Mouse (Mus musculus) heart, embryonic 15.5 days (tissue): ENCODE data around the gene Cmtm4. TPM values are rescaled to one million over a fixed set of nuclear protein-coding genes. Genes with fewer than 3 reads are reported as not detected.
A peak's percentile ranks its signal among the peaks of the same experiment; 100 is the strongest.

Source experiments
- ATAC-seq: fragments of 200-750 bp; cut with Nextera tagmentation; replicated peaks from 2 replicates; pipeline ENCODE4 v1.8.0; 2017; ENCODE audit warnings: low read depth, moderate TSS enrichment; ENCODE audit not compliant: insufficient number of reproducible peaks, insufficient read depth, low FRiP score
- H3K27ac ChIP-seq: fragments of 300-500 bp; sonication (generic); 2 replicates; pipeline ENCODE4 v1.5.1; 2015; ENCODE audit warnings: mild to moderate bottlenecking, inconsistent platforms
- H3K27me3 ChIP-seq: fragments of 300-500 bp; sonication (generic); 2 replicates; pipeline ENCODE4 v1.6.1; 2015; ENCODE audit warnings: inconsistent platforms
- H3K36me3 ChIP-seq: fragments of 300-500 bp; sonication (generic); 2 replicates; pipeline ENCODE4 v1.6.1; 2015; ENCODE audit warnings: mild to moderate bottlenecking, inconsistent platforms
- H3K4me1 ChIP-seq: fragments of 300-500 bp; sonication (generic); replicated peaks from 2 replicates; pipeline ENCODE4 v1.6.1; 2015; ENCODE audit warnings: inconsistent platforms
- H3K4me2 ChIP-seq: fragments of 300-500 bp; sonication (generic); 2 replicates; pipeline ENCODE4 v1.6.1; 2015; ENCODE audit warnings: inconsistent platforms, mild to moderate bottlenecking, moderate library complexity
- H3K4me3 ChIP-seq: fragments of 300-500 bp; sonication (generic); 2 replicates; pipeline ENCODE4 v1.5.1; 2015; ENCODE audit warnings: mild to moderate bottlenecking, inconsistent platforms
- H3K9ac ChIP-seq: fragments of 300-500 bp; sonication (generic); 2 replicates; pipeline ENCODE4 v1.6.1; 2015; ENCODE audit warnings: mild to moderate bottlenecking, inconsistent platforms
- H3K9me3 ChIP-seq: fragments of 300-500 bp; sonication (generic); replicated peaks from 2 replicates; pipeline ENCODE4 v1.6.1; 2016; ENCODE audit warnings: inconsistent platforms
- WGBS: fragments of 180-500 bp; shearing (Covaris S2); methylation state at CpG from one replicate; pipeline ENCODE4 v1.1.7; 2015; ENCODE audit warnings: mixed read lengths; 5-methylcytosine and 5-hydroxymethylcytosine counted together
- polyA plus RNA-seq: library from polyadenylated mRNA; unstranded; fragments of >200 nt; fragmentation: Nextera tagmentation; extraction: Ambion mirVana; gene quantifications from 2 replicates; pipeline ENCODE4 v1.2.1, GENCODE M21; 2015

The Cmtm4 gene
- polyA plus RNA-seq, 1 experiment from 2014 or later: 1.5 TPM

DNA sequence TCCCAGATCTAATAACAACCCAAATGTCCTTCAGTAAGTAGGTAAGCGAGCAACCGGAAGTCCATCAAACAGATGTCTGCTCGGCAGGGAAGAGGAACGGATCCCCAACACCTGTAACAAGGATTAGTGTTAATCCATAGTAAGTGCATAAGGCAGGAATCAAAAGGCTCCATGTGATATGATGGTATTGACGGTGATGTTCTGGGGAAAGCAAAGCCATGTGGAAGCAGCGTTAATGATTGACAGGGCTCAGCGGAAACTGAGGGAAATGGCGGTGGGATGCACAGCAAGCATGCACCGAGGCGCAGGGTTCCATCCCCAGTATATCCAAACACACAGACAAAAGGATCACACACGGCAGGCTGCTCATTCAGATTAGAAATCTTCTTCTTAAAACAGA is 21.3 kb downstream of the Cmtm4 start:
- peaks cover 26% of the 10 kb centered on the region for H3K4me1 ChIP-seq
- H3K9ac ChIP-seq: no peak overlapping the region
- no peaks in the 10 kb centered on the region for H3K27me3 ChIP-seq
- H3K9me3 ChIP-seq: no peaks in the 10 kb centered on the region
- no peak overlapping the region for H3K4me3 ChIP-seq
- peak overlapping the region; percentile 86 for H3K27ac ChIP-seq
- no peak for ATAC-seq
- 72% methylated on average over 11 of the region's 11 CpGs for WGBS
- H3K4me2 ChIP-seq: no peak overlapping the region
- no peaks in the 10 kb centered on the region for H3K36me3 ChIP-seq

DNA sequence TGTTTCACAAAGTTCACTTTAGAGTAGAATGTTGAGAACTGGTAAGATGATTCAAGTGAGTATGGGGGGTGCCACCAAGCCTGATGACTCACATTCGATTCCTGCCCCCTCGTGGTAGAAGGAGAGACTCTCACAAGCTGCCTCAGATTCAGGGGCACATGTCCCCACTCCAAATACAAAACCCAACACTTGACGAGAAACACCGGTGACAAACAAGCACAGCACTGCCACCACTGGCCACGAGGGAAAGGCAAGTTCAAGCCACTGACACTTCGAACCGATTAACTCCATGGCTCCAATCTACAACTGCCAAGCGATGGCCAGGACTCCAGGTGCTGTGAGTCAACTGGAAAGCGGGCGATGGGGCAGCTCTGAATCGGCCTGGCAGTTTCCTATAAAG is 21.8 kb downstream of the Cmtm4 start:
- WGBS: 67% methylated on average over 11 of the region's 11 CpGs
- ATAC-seq: no peak
- no peak overlapping the region for H3K4me3 ChIP-seq
- H3K36me3 ChIP-seq: no peaks in the 10 kb centered on the region
- no peak overlapping the region for H3K9ac ChIP-seq
- no peak overlapping the region for H3K4me2 ChIP-seq
- peaks cover 25% of the 10 kb centered on the region for H3K4me1 ChIP-seq
- H3K9me3 ChIP-seq: no peaks in the 10 kb centered on the region
- peak overlapping the region; percentile 86; the same call in 1 of the 2 replicates for H3K27ac ChIP-seq
- H3K27me3 ChIP-seq: no peaks in the 10 kb centered on the region

DNA sequence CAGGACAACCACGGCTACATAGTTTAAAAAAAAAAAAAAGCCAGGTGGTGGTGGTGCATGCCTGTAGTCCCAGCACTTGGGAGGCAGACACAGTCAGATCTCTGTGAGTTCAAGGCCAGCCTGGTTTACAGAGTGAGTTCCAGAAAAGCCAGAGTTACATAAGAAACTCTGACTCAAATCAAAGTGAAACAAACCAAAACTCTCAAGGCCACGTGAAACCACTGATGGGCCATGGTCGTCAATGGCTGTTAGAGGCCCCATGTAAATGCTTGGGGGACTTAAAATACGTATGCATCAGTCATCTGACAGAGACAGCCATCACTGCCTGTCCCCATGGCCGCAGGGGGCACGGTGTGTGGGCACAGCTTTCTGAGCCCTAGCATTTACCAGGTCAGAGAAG is 24.5 kb downstream of the Cmtm4 start:
- 88% methylated on average over 6 of the region's 6 CpGs for WGBS
- H3K9ac ChIP-seq: no peak overlapping the region
- peaks cover 28% of the 10 kb centered on the region for H3K4me1 ChIP-seq
- H3K9me3 ChIP-seq: no peaks in the 10 kb centered on the region
- no peak overlapping the region for H3K4me3 ChIP-seq
- no peak for ATAC-seq
- H3K4me2 ChIP-seq: no peak overlapping the region
- H3K27me3 ChIP-seq: no peaks in the 10 kb centered on the region
- H3K27ac ChIP-seq: no peak overlapping the region
- no peaks in the 10 kb centered on the region for H3K36me3 ChIP-seq

DNA sequence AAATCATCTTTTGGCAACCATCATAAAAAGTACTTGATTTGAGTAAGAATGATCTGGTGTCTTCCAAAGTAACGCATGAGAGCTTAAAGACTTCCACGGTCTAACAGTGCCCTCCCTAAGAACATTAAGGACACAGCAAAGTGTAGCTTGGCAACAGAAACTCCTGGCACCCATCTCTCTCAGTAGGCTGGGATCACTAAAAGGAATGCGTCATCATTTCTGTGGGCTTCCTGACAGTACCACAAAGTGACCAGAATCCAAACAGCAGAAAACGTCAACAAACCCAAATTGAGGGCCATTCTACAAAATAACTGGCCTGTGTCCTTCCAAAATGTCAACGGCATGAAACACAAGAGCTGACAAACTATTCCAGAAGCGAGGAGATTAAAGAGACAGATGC is 25.5 kb downstream of the Cmtm4 start:
- Histone ChIP-seq H3K9ac (no peak overlapping the region), H3K9me3 (no peaks in the 10 kb centered on the region), H3K36me3 (no peaks in the 10 kb centered on the region), H3K27ac (no peak overlapping the region), H3K27me3 (no peaks in the 10 kb centered on the region), H3K4me1 (peaks cover 17% of the 10 kb centered on the region), H3K4me3 (no peak overlapping the region), H3K4me2 (no peak overlapping the region)
- no peak for ATAC-seq
- WGBS: 69% methylated on average over 6 of the region's 6 CpGs

DNA sequence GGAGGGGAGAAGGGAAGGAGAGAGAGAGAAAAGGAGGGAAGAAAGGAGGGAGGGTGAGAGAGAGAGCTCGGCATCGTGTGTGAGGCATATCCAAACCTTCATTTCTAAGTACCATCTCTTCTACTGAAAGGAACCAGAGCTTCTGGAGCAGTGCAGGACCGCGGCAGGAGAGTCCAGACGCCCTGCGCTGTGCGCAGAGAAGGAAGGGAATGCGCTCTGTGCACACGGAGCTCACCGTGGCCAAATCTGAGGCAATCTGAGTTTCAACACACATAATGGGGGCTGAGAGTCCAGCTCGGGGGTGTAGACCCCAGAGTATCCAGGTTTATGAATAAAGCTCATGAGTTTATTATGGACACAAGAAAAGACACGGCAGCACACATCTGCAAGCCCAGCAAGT is 26.0 kb downstream of the Cmtm4 start:
- Histone ChIP-seq H3K4me2 (no peak overlapping the region), H3K4me3 (no peak overlapping the region), H3K9me3 (no peaks in the 10 kb centered on the region), H3K9ac (no peak overlapping the region), H3K4me1 (peaks cover 13% of the 10 kb centered on the region), H3K27me3 (no peaks in the 10 kb centered on the region), H3K27ac (no peak overlapping the region), H3K36me3 (no peaks in the 10 kb centered on the region)
- ATAC-seq: no peak
- 71% methylated on average over 12 of the region's 12 CpGs for WGBS

DNA sequence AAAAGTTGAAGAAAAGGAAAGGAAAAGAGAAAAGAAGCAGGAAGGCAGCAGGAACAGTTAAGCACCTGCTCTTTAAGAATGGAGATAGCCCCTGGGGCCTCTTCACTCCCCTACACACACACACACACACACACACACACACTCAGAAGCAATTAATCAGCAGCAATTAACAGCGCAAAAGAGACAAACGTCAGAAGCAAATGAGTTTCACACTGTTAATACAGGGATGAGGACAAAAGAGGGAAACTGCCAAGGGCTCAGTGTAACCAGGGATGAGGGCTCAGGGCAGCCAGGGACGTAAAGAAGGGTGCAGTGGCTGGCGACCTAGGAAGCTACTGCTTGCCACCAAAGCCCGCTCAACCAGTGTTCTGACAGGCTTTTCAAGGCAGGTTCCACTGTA is 28.2 kb downstream of the Cmtm4 start:
- Histone ChIP-seq H3K27me3 (no peaks in the 10 kb centered on the region), H3K4me1 (peaks cover 3% of the 10 kb centered on the region; the same call in 1 of the 2 replicates), H3K4me3 (no peak overlapping the region), H3K27ac (no peak overlapping the region), H3K9ac (no peak overlapping the region), H3K4me2 (no peak overlapping the region), H3K36me3 (no peaks in the 10 kb centered on the region), H3K9me3 (no peaks in the 10 kb centered on the region)
- no peak for ATAC-seq
- 70% methylated on average over 5 of the region's 5 CpGs for WGBS

DNA sequence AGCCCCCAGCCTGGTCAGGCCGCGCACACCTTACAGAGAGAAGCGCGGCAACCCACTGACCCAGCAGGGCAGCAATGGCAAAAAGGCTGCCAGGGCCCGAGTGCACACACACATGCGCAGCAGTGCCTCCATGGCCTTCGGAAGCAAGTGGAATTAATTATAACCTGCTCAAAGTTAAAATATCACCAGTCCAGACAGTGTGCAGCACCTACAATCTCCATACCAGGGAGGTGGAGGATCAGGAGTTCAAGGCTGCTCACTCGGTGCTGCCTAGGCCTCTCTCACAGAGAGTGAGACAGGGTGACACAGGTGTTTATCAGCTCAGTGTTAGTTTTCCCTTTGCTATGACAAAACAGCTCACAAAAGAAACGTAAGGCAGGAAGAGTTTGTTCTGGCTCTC is 29.9 kb downstream of the Cmtm4 start:
- Histone ChIP-seq H3K4me2 (no peak overlapping the region), H3K27ac (no peak overlapping the region), H3K27me3 (no peaks in the 10 kb centered on the region), H3K9me3 (no peaks in the 10 kb centered on the region), H3K4me3 (no peak overlapping the region), H3K36me3 (no peaks in the 10 kb centered on the region), H3K9ac (no peak overlapping the region), H3K4me1 (peaks cover 3% of the 10 kb centered on the region; the same call in 1 of the 2 replicates)
- 90% methylated on average over 9 of the region's 9 CpGs for WGBS
- no peak for ATAC-seq

DNA sequence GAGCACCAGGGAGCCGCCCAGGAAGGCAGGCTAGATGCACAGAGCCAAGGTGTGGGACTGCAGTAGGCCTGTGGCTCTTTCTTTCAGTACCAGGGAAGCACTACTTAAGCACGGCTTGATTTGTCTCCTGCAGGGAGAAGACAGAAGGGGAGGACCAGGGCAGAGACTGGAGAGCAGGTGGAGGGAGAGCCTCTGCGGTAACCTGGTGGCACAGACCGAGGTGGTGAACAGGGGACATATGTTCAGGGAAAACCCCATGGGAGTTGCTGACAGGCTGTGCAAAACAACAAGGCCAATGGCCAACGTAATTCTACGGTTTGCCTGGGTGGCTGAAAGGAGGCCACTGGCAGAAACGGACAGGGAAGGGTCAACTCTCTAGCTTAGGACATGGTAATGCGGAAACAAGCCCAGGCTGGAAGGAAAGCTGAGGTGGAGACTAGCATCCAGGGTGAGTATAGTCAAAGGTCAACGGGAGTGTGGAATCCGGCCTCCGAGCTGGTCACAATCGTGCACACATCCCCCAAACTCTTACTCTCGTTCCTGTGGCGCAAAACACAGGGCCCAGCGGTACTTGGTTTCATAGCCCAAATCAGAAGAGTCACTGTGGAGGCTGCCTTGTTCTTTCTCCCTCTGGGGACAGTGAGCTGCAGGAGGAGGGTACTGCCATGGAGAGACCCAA is 35.7 kb downstream of the Cmtm4 start:
- Histone ChIP-seq H3K4me1 (peaks cover 18% of the 10 kb centered on the region), H3K9ac (no peak overlapping the region), H3K27ac (no peak overlapping the region), H3K4me3 (no peak overlapping the region), H3K27me3 (no peaks in the 10 kb centered on the region), H3K36me3 (peaks cover 3% of the 10 kb centered on the region; the same call in 1 of the 2 replicates), H3K9me3 (no peaks in the 10 kb centered on the region), H3K4me2 (no peak overlapping the region)
- 75% methylated on average over 15 of the region's 15 CpGs for WGBS
- no peak for ATAC-seq

DNA sequence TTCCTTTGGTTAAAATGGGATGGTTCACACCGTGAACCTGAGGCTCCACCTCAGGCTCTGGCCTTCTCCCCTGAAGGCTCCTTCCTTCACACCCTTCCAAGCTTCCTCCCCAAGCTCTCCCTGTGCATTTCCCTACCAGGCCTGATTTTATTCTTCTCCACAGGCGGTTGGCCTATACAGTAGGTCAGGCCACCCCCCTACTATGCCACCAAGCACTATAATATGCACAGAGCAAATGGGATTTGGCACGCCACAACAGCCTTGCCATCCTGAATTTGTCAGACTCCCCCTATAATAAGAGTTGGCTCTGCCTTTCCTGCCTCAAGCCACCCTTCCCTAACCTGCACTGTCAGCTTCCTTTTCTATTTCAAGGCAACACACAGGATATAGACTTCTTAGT is 37.0 kb downstream of the Cmtm4 start:
- H3K4me1 ChIP-seq: peaks cover 18% of the 10 kb centered on the region
- no peak overlapping the region for H3K4me3 ChIP-seq
- peaks cover 9% of the 10 kb centered on the region; the same call in 1 of the 2 replicates for H3K36me3 ChIP-seq
- no peak overlapping the region for H3K4me2 ChIP-seq
- ATAC-seq: no peak
- no peaks in the 10 kb centered on the region for H3K9me3 ChIP-seq
- WGBS: 77% methylated on average over 3 of the region's 3 CpGs
- no peak overlapping the region for H3K9ac ChIP-seq
- no peak overlapping the region for H3K27ac ChIP-seq
- no peaks in the 10 kb centered on the region for H3K27me3 ChIP-seq

DNA sequence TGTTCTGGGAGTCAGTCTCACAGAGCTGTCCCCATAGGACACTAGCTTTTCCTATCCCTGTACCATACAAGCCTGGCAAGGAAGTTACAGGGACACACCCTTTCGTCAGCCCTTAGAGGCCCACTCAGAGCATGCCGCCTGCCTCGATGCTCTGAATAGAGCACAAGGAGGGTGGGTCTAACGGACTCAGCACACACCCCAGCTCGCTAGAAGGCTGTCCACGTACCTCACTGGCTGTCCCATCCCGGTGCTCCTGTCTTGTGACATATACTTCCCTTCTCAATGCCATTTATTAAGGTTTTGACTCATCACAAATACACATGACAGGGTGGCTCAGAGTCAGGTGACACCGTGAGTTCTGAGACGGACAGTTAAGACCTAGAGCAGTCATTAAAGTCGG is 41.1 kb downstream of the Cmtm4 start:
- Histone ChIP-seq H3K4me2 (no peak overlapping the region), H3K4me3 (no peak overlapping the region), H3K36me3 (peaks cover 12% of the 10 kb centered on the region; the same call in 1 of the 2 replicates), H3K27ac (no peak overlapping the region), H3K4me1 (peaks cover 9% of the 10 kb centered on the region), H3K27me3 (no peaks in the 10 kb centered on the region), H3K9ac (no peak overlapping the region), H3K9me3 (no peaks in the 10 kb centered on the region)
- ATAC-seq: no peak
- WGBS: 88% methylated on average over 10 of the region's 10 CpGs

DNA sequence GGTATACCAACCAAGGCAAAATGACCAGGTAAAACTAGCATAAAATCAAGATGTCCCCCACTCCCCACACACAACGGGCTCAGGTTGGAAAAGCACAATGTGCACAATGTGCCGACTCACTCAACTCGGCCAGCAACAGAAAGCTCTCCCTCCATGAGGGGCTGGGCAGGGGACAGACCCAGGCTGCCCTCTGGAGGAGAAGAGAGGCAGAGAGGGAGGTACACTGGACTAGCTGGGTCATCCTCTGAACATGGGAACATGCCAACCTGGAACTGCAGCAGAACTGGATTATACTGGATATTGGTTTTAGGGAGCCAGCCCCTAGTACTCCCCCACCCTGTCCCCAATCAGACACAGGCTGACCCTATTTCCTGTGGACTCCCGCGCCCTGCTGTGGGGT is 42.4 kb downstream of the Cmtm4 start:
- no peak; the same call in 1 of the 2 replicates for ATAC-seq
- WGBS: 54% methylated on average over 5 of the region's 5 CpGs
- Histone ChIP-seq H3K9ac (no peak overlapping the region), H3K27ac (no peak overlapping the region), H3K36me3 (peaks cover 12% of the 10 kb centered on the region; the same call in 1 of the 2 replicates), H3K4me1 (peaks cover 16% of the 10 kb centered on the region), H3K4me3 (no peak overlapping the region), H3K4me2 (no peak overlapping the region), H3K27me3 (no peaks in the 10 kb centered on the region), H3K9me3 (no peaks in the 10 kb centered on the region)

DNA sequence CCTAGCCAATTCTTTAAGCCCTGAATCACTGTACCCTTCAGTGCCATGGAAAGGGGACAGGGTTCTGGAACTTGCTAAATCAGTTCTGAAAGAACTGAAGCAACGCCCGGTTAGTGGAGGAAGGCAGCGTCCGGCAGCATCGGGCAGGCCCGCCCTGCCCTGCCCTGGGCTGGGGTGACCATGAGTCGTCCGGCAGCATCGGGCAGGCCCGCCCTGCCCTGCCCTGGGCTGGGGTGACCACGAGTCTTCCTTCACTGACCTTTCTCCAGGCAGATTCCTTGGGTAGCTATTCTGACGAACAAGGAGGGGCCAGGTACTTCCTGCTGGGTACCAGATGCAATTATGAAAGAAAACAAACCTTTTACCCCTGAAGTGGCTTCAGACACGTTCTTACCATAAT is 45.6 kb downstream of the Cmtm4 start:
- no peaks in the 10 kb centered on the region for H3K9me3 ChIP-seq
- no peak overlapping the region for H3K4me2 ChIP-seq
- H3K27me3 ChIP-seq: no peaks in the 10 kb centered on the region
- WGBS: 70% methylated on average over 13 of the region's 13 CpGs
- H3K9ac ChIP-seq: no peak overlapping the region
- H3K36me3 ChIP-seq: peaks cover 32% of the 10 kb centered on the region
- H3K4me1 ChIP-seq: peaks cover 19% of the 10 kb centered on the region
- H3K27ac ChIP-seq: no peak overlapping the region
- ATAC-seq: no peak
- H3K4me3 ChIP-seq: no peak overlapping the region
